Mouse (Mus musculus) testis, postnatal 14 days (tissue): ENCODE results near the gene Ctnnbl1.

Experiments used
- DNase-seq: peaks from one replicate; pipeline ENCODE4 v3.0.0; 2021; ENCODE audit warnings: low spot score

Ctnnbl1 gene

GRCm38 (mm10) chr2:157736854-157737850 is at the start of gene Ctnnbl1:
Gene Ctnnbl1 (plus strand): TSS chr2:157737401.
- DNase-seq, result peak; percentile 98

DNA sequence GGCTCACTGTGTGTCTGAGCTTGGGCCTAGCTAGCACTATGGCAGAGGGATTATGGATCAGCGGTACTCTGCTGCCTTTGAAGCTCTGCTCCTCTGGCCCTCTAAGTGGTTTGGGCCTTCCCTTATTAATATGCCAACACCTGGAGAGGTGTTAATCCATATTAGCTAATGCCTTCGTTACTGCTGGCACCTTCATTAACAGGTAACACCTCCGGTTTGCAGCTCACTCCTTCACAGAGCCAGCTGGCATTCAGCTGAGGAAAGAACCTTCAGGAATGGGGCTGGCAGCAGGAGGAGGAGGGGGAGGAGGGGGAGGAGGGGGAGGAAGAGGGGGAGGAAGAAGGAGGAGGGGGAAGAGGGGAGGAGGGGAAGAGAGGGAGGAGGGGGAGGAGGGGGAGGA is 49.7 kb upstream of the Ctnnbl1 start:
- DNase-seq, result no peak

DNA sequence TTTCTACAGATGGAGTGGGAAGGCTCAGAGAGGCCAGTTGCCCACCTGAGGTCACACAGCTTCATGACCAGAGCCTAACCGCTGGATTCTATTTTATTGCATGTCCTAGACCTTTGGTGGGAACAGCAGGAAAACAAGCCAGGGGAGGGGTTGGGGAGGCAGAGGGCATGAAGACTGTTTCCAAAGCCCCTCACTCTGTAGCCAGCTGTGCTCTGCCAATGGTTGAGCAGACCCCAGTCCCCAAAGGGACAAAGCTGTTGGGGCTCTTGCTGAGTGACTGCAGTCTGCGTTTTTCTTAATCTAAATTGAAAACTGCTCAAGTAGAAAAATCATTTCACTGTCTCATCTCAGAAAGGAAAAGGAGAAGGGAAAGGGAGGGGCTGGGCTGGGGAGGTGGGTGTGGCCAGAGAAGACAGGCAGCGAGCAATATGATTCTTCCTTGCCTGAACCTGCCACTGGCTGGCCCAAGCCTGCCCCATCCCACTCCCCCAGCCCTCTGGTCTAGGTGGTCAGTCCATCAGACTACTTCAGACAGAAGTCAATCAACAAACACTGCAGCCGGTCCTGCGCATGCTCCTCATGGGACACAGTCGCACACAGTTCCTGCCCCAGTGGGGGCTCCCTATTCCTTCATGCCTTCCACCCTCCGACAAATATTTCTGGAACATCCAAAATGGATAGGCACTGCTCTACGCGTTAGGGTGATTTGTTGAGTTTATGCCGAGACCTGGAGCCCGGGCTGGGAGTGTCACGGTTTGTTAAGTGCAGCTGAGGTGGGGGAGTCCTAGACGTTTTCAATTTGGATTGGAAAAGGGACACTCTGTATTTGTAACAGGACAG is 45.7 kb upstream of the Ctnnbl1 start:
- no peak for DNase-seq

GRCm38 (mm10) chr2:157692365-157692932 is 44.8 kb upstream of the Ctnnbl1 start:
- no peak for DNase-seq

DNA sequence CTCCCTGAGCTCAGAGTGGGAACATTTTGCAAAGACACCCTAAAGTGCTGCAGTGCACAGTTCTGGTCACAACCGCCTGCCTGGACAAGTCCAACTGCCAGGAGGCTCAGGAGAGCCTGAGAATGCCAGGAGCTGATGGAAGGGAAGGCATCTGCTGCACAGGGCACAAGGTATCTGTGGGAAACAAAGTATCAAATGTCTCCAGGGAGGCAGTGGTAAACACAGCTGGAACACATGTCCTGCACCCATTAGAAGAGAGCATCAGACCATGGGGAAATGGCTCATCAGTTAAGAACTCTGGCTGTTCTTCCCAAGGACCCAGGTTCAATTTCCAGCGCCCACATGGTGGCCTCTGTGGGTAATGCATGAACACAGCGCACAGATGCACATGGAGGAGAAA is 43.6 kb upstream of the Ctnnbl1 start:
- DNase-seq, result peak; percentile 73

DNA sequence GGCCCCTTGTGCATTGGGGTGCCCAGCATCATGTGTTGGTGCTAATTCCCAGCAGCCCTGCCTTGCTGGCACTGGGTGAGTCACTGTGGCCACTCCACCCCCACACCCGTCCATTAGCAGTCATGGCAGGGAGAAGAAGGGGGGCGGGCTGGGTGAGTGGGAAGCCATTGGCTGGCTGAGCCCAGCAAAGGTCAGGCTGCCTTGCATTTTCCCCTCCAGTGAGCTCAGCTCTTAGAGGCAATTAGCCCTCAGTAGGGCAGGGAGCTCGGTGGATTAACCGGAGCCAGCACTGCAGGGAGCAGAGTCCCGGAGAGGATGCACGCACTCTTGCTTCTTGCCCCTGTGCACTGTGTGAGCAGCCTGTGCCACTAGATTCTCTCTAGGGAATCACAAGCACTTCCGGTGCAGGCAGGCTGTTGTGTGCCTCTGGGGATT is 40.9 kb upstream of the Ctnnbl1 start:
- no peak for DNase-seq

- DNase-seq, result no peak
These were observed 34.0 kb upstream of the Ctnnbl1 start for GRCm38 (mm10) chr2:157703155-157703554.

DNA sequence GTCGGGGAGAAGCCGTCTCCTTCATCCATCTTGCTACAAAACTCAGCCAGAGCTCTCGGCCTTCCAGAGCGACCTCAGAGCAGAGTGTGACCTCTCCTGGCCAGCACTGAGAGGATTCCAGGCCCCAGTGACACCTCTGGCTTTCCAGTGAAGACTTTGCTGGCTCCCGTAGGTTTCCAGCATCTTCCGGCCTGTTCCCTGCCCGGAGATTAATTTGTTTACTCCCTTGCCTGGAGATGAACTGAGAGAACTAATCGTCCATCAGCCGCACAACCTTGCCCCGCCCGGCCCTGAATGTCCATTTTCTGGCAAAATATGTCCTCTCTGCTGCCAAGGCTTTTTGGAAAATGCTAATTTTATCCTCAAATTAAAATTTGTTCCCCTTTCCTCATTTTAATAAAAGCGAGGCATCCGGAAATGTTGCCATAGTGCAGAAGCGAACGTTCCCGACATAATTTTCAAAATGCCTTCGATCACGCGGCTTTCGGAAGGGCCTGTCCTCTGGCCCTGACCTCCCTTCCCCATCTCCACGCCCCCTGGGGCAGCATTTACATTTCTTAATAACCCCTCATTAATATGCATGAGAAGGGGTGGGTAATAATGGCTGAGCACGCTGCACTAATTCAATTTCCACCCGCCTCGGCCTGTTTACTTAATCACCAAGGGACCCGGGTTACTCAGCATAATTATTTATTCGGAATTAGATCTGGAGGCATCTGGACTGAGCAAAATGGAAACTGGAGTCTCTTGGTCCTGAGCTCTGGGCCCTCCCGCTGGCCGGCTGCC is 32.0 kb upstream of the Ctnnbl1 start:
- peak; percentile 57 for DNase-seq

- no peak for DNase-seq
These were observed 31.4 kb upstream of the Ctnnbl1 start for GRCm38 (mm10) chr2:157705777-157706158.

- no peak for DNase-seq
These were observed 29.8 kb upstream of the Ctnnbl1 start for GRCm38 (mm10) chr2:157707191-157707923.

- no peak for DNase-seq
These were observed 24.5 kb upstream of the Ctnnbl1 start for GRCm38 (mm10) chr2:157712677-157713076.

- DNase-seq, result no peak
These were observed 21.5 kb upstream of the Ctnnbl1 start for GRCm38 (mm10) chr2:157715586-157716191.

DNA sequence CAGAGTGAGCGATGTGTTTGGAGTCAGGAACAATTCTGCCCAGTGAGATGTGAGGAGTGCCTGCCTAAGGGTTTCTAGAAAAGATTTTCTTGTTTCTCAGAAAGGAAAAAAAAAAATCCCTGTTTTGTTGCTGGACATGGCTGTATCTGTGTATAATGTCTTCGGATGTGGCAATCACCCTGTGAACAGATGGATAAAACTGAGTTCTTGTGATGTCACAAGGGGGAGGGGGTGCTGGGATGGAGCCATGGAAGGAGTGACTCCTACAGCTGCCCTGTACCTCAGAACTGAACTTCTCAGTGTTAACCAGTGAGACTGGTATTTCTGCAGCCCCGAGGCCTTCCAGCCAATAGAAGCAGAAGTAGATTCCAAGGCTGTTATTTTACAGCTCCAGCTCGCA is 18.8 kb upstream of the Ctnnbl1 start:
- DNase-seq, result no peak

DNA sequence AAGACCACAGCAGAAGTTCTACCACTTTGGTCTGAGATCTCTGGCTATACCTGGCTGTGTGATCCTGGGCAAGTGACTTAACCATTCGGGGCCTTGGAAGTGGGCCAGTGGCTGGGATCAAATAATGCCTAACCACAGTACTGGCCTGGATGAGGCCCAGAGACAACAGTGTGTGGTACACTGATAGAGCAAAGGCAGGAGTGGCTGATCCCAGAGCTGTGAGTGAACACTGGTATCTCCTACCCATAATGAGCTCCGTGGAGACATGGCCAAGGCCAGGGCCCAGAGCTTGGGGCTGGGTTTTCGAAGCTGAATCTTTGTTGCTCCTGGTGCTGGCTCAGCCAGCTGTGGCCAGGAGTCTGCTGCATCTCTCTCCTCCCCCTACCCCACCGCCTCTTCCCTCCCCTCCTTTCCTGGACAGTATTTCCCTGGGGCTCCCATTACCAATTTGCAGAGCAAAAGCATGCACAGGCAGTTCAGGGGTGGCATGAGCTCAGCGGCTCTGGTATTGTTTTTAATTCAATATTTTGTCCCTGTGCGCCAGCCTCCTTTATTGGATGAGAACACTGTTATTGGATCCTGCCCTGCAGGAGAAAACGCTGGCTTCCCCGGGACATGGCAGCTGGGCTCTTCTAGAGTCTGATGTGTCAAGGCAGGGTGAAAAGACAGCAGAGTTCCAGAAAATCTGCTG is 13.2 kb upstream of the Ctnnbl1 start:
- no peak for DNase-seq

GRCm38 (mm10) chr2:157724574-157724914 is 12.7 kb upstream of the Ctnnbl1 start:
- DNase-seq, result no peak

- DNase-seq, result no peak
These were observed 7.4 kb downstream of the Ctnnbl1 start for GRCm38 (mm10) chr2:157744619-157745018.

DNA sequence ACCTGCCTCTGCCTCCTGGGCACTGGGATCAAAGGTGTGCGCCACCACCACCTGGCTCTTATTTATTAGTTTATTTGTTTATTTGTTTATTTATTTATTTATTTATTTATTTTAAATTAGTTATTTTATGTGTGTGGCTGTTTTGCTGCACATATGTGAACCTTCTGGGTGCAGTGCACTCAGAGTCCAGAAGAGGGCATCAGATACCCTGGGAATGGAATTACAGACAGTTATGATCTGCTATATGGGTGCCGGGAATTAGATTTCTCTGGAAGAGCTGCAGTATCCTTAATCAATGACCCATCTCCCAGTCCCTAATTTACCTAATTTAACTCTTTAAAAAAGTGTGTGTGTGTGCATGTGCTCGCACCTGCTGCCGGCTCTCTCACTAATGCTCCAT is 8.5 kb downstream of the Ctnnbl1 start:
- no peak for DNase-seq

- no peak for DNase-seq
These were observed 9.4 kb downstream of the Ctnnbl1 start for GRCm38 (mm10) chr2:157746558-157746957.

DNA sequence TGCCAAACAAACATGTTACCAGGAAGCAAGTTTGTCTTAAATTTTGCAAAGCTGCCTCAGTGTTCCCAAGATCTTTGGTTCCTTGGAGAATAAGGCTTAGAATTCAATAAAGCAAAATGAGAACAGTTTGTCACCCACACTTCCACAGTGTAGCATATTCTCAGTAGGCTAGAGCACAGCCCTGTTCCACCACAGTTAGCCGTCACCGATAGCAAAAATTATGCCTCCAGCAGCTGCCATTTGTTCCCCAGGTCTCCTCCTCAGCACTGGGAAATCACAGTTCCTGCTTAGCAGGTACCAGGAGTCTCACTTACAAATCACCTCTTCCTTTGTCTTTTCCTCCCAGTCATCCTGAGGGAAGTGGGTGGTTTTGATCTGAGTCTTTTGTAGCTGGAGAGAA is 10.8 kb downstream of the Ctnnbl1 start:
- DNase-seq, result no peak

DNA sequence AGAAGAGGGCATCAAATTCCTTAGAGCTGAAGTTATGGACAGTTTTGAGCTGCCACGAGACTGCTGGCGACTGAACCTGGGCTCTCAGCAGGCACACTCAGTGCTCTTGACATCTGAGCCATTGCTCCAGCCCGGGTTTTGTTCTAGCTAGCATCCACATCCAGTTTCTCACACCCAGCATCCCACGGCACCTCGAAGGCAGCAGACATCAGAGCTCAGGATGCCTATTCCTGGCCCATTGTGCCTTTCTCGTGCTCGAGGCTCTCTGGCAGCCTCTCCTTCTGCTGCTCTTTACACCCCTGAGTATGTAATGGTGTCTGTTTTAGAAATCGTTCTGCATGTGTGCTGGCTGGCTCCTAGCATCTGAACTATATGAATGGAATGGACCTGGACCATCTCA is 13.3 kb downstream of the Ctnnbl1 start:
- DNase-seq, result no peak
